Mouse (Mus musculus) splenic B cell, adult 2 months (primary cell): Measurements from ENCODE around the gene Mrc2.
A peak's percentile ranks its signal among the peaks of the same experiment; 100 is the strongest.

ENCODE experiments used
- DNase-seq: peaks from one replicate; pipeline ENCODE4 v3.0.0-alpha.2; 2011; ENCODE audit warnings: low read depth, low spot score
- H3K27me3 ChIP-seq: 2 replicates; pipeline ENCODE4 v1.6.1; 2012; ENCODE audit warnings: mild to moderate bottlenecking, low read length, moderate library complexity, mixed read lengths; ENCODE audit not compliant: control insufficient read depth, poor library complexity, insufficient read depth, severe bottlenecking
- H3K36me3 ChIP-seq: 2 replicates; pipeline ENCODE4 v1.6.1; 2012; ENCODE audit warnings: mild to moderate bottlenecking, low read length, moderate library complexity, mixed read lengths; ENCODE audit not compliant: control insufficient read depth, poor library complexity, insufficient read depth, severe bottlenecking

Gene Mrc2

GRCm38 (mm10) chr11:105317769-105318168 is 25.3 kb downstream of the Mrc2 start:
- Histone ChIP-seq H3K27me3 (no peaks in the 10 kb centered on the region; the same call in 1 of the 2 replicates), H3K36me3 (no peaks in the 10 kb centered on the region)
- no peak for DNase-seq

- Histone ChIP-seq H3K36me3 (no peaks in the 10 kb centered on the region), H3K27me3 (no peaks in the 10 kb centered on the region; the same call in 1 of the 2 replicates)
- peak; percentile 18 for DNase-seq
Observed at GRCm38 (mm10) chr11:105321090-105321489, 28.6 kb downstream of the Mrc2 start.

DNA sequence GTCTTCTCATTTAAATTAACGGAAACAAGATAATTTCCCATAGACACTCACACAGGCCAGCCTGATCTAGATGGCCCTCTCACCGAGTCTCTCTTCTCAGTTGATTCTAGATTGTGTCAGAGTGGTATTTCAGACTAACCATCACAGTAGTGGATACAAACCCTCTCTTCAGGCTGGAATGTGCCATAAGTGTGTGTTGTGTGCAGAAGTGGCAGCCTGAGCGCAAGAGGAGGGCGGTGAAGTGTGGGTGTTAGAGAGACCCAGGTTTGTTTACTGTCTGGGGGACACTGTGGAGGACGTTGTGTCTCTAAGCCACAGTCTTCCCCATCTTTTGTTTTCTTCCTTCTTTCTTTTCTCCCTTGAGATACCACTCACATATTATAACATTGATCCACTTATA is 31.1 kb downstream of the Mrc2 start:
- H3K36me3 ChIP-seq: no peaks in the 10 kb centered on the region
- no peak for DNase-seq
- no peaks in the 10 kb centered on the region; the same call in 1 of the 2 replicates for H3K27me3 ChIP-seq

DNA sequence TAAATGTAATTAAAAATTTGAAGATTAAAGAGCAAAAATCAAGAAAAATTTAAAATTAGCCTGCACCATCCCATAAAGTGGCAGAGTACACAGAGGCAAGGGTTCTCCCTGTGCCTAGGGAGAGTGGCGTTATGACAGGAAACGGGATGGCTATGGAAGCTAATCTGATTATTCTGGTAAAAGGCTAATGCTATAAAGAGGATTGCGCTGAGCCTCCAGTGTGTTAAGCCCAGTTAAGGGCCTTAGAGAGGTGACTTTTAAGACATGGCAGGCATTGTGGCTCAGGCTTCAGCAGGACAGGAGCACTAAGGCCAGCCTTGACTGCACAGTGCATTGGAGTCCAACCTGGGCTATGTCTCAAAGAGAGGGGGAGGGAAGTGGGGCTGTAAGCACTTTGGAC is 34.7 kb downstream of the Mrc2 start:
- no peaks in the 10 kb centered on the region for H3K36me3 ChIP-seq
- H3K27me3 ChIP-seq: no peaks in the 10 kb centered on the region
- no peak for DNase-seq

DNA sequence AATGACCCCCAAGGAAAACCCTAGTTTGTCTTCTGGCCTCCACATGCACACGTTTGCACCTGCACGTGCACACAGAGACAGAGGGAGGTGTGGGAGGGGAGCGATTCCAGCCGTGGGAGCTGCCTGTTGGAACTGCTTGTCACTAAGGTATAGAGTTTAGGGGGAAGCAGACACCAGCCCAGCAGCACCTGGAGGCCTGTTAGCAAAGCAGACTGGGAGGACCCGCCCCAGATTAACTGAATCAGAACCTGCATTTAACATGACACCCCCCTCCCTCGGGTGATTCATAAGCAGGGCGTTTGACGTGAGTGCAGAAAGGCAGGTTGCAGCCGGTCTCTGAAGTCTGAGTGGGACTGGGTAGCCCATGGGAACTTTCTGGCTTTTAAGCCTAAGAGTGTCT is 37.5 kb downstream of the Mrc2 start:
- no peak for DNase-seq
- Histone ChIP-seq H3K27me3 (no peaks in the 10 kb centered on the region), H3K36me3 (no peaks in the 10 kb centered on the region)

- H3K27me3 ChIP-seq: no peaks in the 10 kb centered on the region
Observed at GRCm38 (mm10) chr11:105331129-105331528, 38.7 kb downstream of the Mrc2 start.

GRCm38 (mm10) chr11:105331732-105332131 is 39.3 kb downstream of the Mrc2 start:
- DNase-seq: no peak
- H3K27me3 ChIP-seq: no peaks in the 10 kb centered on the region
- no peaks in the 10 kb centered on the region for H3K36me3 ChIP-seq

More at GRCm38 (mm10) chr11:105331129-105331528, 38.7 kb downstream of the Mrc2 start:
- H3K36me3 ChIP-seq: no peaks in the 10 kb centered on the region
- no peak for DNase-seq

- no peaks in the 10 kb centered on the region for H3K27me3 ChIP-seq
- peak; percentile 31 for DNase-seq
- H3K36me3 ChIP-seq: no peaks in the 10 kb centered on the region
Observed at GRCm38 (mm10) chr11:105332468-105332867, 40.0 kb downstream of the Mrc2 start.

DNA sequence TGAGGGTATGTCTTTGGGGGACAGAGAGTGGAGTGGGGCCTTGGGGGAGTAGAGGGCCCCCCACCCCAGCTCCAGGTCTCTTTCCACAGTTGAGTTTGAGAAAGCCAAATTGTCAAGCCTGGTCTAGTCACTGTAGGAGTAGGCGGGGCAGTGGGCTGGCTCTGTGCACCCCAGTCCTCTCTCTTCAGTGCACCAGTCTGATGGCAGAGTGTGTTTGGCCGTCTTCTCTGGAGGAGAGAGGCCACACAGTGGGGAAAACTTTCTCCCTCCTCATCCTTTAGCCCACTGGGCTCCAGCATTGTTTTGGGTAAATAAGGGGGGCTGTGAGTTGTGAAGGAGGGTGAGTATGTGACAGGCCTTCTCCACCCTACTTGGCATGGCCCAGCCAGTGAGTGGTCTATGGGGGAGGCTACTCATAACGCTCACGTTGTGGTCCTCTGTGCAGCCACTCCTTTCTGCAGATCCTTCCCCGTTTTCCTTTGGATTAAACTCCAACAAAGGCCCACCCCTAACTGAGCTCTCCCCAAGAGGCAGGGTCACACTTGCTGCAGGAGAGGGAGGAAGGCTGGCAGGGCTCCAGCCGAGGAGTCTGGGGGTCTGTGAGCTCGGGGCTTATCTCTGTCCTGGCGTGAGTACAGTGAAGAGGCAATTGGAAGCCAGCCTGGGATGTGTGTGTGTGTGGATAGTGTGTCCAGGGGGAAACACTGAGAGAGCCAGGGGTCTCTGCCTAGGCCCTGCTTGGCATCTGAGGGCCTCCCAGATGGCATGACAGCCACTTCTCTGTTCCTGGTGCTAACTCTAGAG is 41.6 kb downstream of the Mrc2 start:
- Histone ChIP-seq H3K27me3 (no peaks in the 10 kb centered on the region), H3K36me3 (no peaks in the 10 kb centered on the region)
- no peak for DNase-seq

GRCm38 (mm10) chr11:105338596-105339390 is 46.4 kb downstream of the Mrc2 start:
- Histone ChIP-seq H3K36me3 (no peaks in the 10 kb centered on the region), H3K27me3 (no peaks in the 10 kb centered on the region)
- DNase-seq: no peak

- DNase-seq: peak; percentile 40
- no peaks in the 10 kb centered on the region for H3K27me3 ChIP-seq
Observed at GRCm38 (mm10) chr11:105345284-105345683, 52.8 kb downstream of the Mrc2 start.

DNA sequence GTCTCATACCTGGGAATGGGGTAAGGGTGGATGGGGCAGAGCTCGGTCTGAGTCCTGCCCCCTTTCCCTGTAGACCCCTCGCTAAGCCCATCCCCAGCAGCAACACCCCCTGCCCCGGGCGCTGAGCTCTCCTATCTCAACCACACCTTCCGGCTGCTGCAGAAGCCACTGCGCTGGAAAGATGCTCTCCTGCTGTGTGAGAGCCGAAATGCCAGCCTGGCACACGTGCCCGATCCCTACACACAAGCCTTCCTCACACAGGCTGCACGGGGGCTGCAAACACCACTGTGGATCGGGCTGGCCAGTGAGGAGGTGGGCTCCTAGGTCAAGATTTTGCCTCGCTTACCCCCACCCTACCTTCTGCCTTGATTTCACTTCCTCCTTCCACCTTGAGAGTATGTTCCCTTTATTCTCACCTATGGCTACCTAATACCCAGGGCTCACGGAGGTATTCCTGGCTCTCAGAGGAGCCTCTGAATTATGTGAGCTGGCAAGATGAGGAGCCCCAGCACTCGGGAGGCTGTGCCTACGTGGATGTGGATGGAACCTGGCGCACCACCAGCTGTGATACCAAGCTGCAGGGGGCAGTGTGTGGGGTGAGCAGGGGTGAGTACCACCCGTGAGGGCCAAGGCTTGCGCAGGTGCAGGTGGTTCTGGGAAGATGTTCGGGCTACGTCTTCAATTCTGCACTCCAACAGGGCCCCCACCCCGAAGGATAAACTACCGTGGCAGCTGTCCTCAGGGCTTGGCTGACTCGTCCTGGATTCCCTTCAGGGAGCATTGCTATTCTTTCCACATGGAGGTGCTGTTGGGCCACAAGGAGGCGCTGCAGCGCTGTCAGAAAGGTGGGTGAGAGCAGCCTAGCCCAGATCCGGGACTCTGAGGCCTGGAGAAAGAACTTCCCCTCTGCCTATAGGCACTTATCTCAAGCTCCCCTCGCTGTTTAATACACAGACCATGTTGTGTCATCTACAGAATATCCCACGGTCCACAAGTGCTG is 55.0 kb downstream of the Mrc2 start:
- no peaks in the 10 kb centered on the region for H3K36me3 ChIP-seq
- DNase-seq: peak; percentile 70
- H3K27me3 ChIP-seq: no peaks in the 10 kb centered on the region

More at GRCm38 (mm10) chr11:105345284-105345683, 52.8 kb downstream of the Mrc2 start:
- no peaks in the 10 kb centered on the region for H3K36me3 ChIP-seq

- DNase-seq: no peak
- no peaks in the 10 kb centered on the region for H3K36me3 ChIP-seq
- no peaks in the 10 kb centered on the region for H3K27me3 ChIP-seq
Observed at GRCm38 (mm10) chr11:105348495-105348982, 56.1 kb downstream of the Mrc2 start.

DNA sequence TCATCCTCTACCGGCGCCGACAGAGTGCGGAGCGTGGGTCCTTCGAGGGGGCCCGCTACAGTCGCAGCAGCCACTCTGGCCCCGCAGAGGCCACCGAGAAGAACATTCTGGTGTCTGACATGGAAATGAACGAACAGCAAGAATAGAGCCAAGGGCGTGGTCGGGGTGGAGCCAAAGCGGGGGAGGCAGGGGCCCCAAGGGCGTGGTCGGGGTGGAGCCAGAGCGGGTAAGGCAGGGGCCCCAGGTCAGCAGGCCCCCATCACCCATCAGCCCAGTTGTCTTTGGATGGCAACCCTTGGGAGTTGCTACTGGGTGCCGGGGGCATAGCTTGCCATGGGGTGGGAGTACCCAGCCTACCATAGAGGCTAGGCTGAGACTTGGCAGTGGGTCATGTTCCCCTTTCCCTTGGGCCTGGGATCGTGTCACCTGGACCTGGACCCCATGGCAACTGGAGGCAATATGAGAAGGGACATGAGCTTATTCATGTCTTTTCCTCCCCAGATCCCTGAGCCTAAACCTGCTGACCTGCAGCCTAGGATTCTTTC is 57.4 kb downstream of the Mrc2 start:
- no peaks in the 10 kb centered on the region for H3K36me3 ChIP-seq
- no peak for DNase-seq
- no peaks in the 10 kb centered on the region for H3K27me3 ChIP-seq
